Mouse (Mus musculus): ENCODE data around the gene Ddx17. TPM values are rescaled to one million over a fixed set of nuclear protein-coding genes. Genes with fewer than 3 reads are reported as not detected.
A peak's percentile ranks its signal among the peaks of the same experiment; 100 is the strongest.

Ddx17 gene
- total RNA-seq (2021), result 100 to 1,000 TPM; 322 to 329 TPM
- long read RNA-seq, experiment 1, full-length matches to known transcripts, result 1 of 22 reads
- long read RNA-seq, experiment 1, partial matches to known transcripts, result 2 of 22 reads
- long read RNA-seq, experiment 1, other reads (novel, unspliced or antisense), result 19 of 22 reads
- long read RNA-seq, experiment 2, full-length matches to known transcripts, result 2 of 40 reads
- long read RNA-seq, experiment 2, partial matches to known transcripts, result 4 of 40 reads
- long read RNA-seq, experiment 2, other reads (novel, unspliced or antisense), result 34 of 40 reads

DNA sequence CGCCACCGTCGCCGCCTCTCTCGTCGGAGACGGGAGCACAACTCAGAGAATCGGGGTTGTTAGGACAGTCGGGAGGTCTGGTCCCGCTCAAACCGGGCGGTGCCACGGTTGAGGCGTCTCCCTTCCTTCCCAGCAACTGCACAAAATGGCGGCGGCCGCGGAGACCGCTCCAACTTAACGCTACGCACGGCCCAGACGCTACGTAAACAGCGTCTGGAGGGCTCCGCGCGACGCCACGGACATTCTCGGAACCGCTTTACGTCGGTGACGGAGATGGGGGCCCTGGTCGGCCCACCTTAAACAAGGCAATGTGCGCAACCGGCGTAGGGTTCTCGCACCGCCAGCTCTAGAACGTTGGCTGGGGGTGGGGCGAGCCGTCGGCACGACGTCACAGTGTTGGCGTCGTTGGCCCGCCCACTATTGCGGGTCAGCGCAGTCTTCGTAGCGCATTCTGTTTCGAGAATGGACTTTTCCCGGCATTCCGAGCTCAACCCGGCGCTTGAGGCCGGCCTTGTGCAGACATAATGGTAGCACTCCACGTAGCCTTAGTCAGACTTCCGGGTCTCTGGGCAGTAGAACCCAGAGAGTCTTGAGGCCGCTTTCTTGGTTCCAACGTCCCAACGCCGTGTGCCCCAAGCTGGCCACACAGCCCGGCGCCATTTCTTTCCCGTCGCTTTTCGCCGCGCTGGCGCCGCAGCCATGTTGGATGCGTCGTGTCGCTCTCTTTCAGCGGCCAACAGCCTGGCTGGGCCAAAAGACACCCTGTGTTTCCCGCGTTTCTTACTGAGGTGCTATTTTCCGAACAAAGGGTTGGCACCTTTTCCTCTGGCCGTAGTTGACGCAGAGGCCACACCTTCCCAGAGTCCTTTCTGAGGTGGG, at the start of gene Ddx17:
TSS of gene Ddx17 (minus strand) at position 332 of the 879 bp plus-strand sequence.
- TF ChIP-seq CTCF (conservative IDR thresholded peaks at IDR 0.05), result no peak
- DNase-seq (ENCODE audit: low spot score in 2 of 2), result peak; percentile 98 to 100
- Histone ChIP-seq H3K27ac (peak within 1 kb of the TSS; percentile 99), H3K4me3 (peak within 1 kb of the TSS; percentile 88)

DNA sequence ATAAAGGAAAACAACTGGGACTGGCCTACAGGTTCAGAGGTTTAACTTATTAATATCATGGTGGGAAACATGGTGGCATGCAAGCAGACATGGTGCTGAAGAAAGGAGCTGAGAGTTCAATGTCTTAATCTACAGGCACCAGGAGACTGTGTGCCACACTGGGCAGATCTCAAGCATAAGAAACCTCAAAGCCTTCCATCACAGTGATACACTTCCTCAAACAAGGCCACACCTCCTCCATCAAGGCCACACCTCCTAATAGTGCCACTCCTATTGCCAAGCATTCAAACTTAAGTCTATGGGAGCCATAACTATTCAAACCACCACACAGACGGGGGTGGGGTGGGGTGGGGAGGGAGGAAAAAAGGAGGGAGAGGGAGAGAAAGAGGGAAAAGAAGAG, 35.0 kb upstream of the Ddx17 start:
- no peak for DNase-seq (ENCODE audit: low spot score in 2 of 2)
- no peak for TF ChIP-seq CTCF (conservative IDR thresholded peaks at IDR 0.05)
- Histone ChIP-seq H3K4me3 (no peak overlapping the region), H3K27ac (no peak overlapping the region)

DNA sequence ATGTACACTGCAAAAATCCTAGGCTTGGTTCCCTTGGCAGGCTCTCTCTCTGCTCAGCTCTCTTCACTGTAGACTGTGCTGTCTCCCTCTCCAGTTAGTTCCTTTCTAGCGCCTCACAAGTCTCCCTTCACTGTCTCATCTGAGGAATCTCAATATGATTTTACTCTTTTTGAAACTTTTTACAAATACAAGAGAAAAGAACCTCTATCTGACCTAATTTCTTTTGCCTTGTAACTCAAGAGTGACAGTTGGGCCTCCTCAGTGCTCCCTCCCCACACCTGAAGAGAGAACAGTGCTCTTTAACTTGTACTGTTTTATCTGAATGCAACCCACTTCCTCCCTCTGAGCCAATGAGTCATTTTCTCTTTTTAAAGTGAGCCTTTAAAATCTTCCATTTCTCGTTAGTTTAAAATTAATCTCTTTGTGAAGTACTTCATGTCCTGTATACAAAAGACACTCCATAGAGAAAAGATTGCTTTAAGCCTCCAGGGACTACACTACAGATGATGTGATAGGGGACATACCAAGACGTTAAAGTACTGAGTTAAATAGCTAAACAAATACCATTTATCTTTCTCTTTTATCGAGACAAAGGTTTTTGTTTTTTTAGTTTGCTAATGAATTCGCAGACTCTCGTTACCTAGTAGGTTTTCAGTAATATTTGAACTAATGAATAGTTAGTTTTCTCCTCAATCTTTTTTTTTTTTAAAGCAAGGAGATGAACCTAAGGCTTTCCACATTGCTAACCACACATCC, 31.3 kb upstream of the Ddx17 start:
- H3K27ac ChIP-seq, result peak overlapping the region; percentile 19; the same call in 1 of the 2 replicates
- no peak overlapping the region for H3K4me3 ChIP-seq
- TF ChIP-seq CTCF (conservative IDR thresholded peaks at IDR 0.05), result no peak
- DNase-seq (ENCODE audit: low spot score in 2 of 2), result peak in 1 of 2 experiments; percentile 1

DNA sequence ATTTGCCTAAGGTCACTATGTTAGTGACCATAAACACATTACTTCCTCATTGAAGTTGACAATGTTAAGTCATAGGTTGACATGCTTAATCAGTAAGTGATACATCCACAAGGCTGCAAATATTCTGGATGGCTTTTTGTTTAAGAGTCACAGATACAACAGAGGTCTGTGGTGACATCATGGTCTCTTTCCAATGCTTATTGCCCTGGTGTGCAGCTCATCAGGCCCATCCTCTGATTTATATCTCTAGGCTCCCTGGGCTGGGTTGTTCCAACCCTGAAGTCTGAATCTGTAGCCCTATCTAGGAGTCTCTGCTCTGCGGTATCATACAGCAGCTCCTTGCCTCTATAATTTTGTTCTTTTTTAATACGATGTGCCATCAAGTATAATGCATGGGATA, 30.4 kb upstream of the Ddx17 start:
- Histone ChIP-seq H3K27ac (0 out of 2 replicates have a peak overlapping the region, but pooled peaks have one; percentile 19), H3K4me3 (no peak overlapping the region)
- DNase-seq (ENCODE audit: low spot score in 2 of 2), result no peak
- TF ChIP-seq CTCF (conservative IDR thresholded peaks at IDR 0.05), result no peak

DNA sequence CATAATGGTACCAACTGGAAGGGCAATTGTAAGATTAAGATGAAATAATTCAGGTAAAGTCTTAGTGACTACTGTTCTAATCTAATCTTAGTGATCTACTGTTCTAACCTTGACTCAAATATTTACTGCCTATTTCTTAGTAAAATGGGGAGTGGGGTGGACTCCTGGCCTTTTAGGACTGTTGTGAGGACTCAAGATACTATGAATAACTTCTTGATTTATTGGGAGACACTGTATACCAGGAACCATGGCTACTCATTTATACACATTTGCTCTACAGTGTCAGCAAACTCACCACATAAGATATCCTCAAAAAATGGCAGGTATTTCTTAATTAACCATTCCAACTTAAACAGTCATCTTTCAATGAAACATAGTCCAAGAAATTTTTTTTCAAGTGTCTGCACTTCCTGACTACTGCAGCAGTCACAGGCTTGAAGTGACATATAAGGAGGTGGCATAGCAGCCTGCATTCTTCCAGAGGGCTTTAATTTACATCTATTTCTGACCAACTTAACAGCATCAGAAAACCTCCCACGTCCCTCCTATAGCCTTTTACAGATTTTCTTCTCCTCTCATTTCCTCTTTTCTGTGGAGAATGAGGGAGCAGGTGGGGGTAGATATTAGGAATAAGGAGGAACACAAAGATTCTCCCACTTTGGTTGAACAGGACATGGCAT, 29.1 kb upstream of the Ddx17 start:
- H3K27ac ChIP-seq, result no peak overlapping the region
- DNase-seq (ENCODE audit: low spot score in 2 of 2), result no peak
- no peak for TF ChIP-seq CTCF (conservative IDR thresholded peaks at IDR 0.05)
- H3K4me3 ChIP-seq, result no peak overlapping the region

DNA sequence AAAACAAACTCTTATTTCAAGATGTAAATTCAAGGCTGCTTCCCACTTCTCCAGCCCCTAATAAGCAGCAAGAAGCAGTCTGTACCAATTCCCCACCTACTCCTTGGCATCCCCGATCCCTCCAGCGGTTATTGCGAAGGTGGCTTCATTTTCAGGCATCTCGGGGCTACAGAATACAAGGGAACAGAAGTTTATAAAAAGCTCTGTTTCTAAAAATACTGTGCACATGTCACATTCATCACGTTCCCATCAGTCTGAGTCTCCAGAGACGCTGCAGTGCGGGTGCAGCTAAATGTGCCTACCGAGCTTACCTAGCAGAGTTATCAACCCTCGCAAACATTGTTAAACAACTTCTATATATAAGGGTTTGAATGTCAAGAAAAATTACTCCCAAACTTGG, 15.9 kb upstream of the Ddx17 start:
- TF ChIP-seq CTCF (conservative IDR thresholded peaks at IDR 0.05), result no peak
- H3K27ac ChIP-seq, result peak overlapping the region; percentile 41; the same call in 1 of the 2 replicates
- H3K4me3 ChIP-seq, result no peak overlapping the region
- peak; percentile 8 to 23 for DNase-seq (ENCODE audit: low spot score in 2 of 2)

DNA sequence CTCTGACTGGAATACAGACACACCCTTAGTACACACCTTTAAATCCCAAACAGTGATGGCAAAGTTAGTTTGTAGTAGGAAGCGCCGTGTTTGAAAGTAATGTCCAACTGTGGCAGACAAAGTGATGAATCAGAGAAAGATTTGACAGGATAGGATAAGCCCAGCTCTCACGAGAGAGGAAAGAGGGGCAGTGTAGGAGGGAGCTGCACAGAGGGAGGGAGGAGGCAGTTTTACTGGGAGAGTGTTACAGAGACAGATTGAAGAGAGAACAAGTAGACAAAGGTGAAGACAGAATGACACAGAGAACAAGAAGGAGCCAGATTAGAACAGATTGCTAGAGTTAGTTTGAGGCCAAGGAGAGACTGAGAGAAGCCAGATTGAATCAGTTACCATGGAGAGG, 13.1 kb upstream of the Ddx17 start:
- no peak for TF ChIP-seq CTCF (conservative IDR thresholded peaks at IDR 0.05)
- H3K27ac ChIP-seq, result no peak overlapping the region
- H3K4me3 ChIP-seq, result no peak overlapping the region
- no peak for DNase-seq (ENCODE audit: low spot score in 2 of 2)

DNA sequence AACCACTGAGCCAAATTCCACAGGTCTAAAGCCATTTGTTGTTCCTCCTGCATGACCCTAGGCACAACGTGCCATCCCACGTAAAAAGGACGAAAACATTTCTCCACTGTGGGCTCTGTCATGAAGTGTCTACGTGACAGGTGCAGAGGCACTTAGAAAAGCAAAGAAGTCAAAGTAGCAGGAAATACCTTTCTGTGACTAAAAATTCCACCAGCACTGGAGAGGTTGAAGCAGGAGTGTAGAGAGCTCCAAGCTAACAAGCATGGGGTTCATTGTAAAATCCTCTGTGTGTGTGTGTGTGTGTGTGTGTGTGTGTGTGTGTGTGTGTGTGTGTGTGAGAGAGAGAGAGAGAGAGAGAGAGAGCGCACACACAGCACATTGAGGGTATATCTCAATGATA, 6.0 kb upstream of the Ddx17 start:
- no peak for TF ChIP-seq CTCF (conservative IDR thresholded peaks at IDR 0.05)

DNA sequence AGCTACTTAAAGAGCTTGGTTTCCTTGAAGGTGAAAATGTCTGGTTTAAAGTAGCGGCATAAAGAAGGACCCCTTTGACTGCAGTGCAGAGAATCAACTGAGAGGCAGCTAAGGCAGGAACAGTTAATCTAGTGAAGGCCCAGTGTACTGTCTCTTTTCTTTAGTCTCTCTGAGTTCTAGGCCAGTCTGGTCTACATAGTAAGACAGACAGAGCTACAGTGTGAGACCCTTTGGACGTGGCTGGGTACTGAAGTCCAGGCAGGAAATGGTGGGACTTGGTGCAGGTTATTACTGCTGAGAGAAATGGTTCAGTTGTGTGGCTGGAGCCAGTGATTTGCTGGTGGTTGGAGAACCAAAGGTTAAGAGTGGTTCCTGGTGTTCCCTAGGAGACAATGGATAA, 1.7 kb upstream of the Ddx17 start:
- H3K4me3 ChIP-seq, result no peak overlapping the region
- TF ChIP-seq CTCF (conservative IDR thresholded peaks at IDR 0.05), result no peak
- no peak overlapping the region for H3K27ac ChIP-seq
- DNase-seq (ENCODE audit: low spot score in 2 of 2), result no peak

More for the DNA sequence above, 6.0 kb upstream of the Ddx17 start:
- Histone ChIP-seq H3K27ac (no peak overlapping the region), H3K4me3 (no peak overlapping the region)
- no peak for DNase-seq (ENCODE audit: low spot score in 2 of 2)

DNA sequence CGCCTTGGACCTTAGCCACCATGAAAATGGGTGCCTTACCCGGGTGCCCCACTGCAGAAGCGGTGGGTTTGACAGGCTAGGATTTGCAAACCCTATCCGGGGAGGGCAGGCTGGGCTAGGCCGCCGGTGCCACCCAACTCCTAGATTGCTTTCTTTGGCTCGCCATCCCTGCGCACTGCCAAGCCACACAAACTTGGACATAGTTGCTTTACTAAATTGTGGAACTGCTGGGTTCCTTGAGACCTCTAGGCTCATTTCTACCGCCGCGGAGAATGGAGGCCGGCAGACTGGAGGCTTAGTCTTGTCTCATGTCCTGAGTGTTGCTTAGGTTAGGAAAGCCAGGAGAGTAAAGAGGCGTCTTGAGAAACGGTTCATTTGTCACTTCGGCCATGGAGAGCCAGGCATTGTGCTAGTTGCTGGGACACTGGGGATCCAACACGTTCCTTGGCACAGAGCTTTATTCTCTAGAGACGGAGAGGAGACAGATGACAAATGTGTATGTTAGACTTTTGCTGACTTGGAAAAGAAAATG, 814 bp upstream of the Ddx17 start:
- DNase-seq (ENCODE audit: low spot score in 2 of 2), result no peak
- Histone ChIP-seq H3K4me3 (peak overlapping the region; percentile 88), H3K27ac (peak overlapping the region; percentile 99)
- TF ChIP-seq CTCF (conservative IDR thresholded peaks at IDR 0.05), result no peak

DNA sequence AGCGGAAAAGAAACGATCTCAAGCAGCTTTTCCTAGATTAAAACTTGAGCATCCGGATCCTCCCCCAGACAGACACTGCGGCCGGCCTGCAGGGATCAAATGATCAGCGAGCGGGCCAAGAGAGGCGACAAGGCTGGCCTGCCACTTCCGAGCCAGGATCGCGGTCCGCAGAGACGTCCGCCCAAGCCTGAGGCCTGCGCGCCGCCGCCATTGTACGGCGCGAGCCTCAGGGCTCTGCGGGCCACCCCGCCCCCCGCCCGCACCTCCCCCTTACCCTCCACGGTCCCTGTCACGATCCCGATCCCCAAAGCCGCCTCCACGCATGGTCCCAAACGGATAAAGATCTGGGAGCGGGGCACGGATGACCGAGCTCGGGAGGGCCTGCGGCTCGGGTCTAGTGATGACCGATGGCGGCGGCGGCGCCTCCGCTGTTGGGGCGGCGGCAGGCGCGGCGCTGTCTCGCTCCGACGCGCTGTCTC, 581 bp downstream of the Ddx17 start:
- peak in 1 of 2 experiments; percentile 18 for DNase-seq (ENCODE audit: low spot score in 2 of 2)
- peak overlapping the region; percentile 88 for H3K4me3 ChIP-seq
- TF ChIP-seq CTCF (conservative IDR thresholded peaks at IDR 0.05), result no peak
- peak overlapping the region; percentile 99 for H3K27ac ChIP-seq

DNA sequence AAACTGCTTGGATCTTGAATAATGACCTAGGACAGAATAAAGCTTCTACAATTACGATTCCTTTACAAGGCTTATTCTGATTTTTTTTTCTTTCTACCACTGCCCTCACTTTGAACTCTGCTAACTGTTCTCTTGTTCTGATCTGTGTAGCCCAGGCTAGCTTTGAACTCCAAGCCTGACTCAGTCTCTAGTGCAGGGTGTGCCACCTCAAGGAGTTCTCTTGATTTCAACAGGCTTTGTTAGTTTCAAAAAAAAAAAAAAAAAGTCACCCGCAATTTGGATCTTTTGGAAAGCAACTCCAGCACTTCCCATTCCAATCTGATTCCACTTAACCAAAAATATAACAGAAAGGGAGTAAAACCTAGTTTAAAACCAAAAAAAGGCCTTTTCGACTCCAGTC, 1.0 kb downstream of the Ddx17 start:
- TF ChIP-seq CTCF (conservative IDR thresholded peaks at IDR 0.05), result no peak
- Histone ChIP-seq H3K27ac (peak overlapping the region; percentile 99), H3K4me3 (peak overlapping the region; percentile 88)
- DNase-seq (ENCODE audit: low spot score in 2 of 2), result no peak

Measured in layer of hippocampus, adult 2 months (tissue).